In the genomic region with DNA sequence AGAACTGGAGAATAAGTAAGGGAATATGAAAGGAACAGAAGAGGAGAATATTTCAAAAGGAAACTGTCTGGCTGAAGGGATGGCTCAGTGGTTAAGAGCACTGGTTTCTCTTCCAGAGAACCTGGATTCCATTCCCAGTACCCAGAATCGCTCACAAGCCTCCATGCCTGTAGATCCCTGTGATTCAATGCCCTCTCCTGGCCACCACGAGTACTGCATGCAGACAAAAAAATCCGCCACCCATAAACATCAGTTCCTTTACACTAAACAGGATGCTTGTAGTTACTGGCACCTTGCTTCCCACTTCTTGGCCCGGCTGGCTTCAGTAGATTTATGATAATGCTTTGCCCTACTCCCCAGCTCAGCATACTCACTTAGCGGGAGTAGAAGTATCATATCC, we compare ENCODE assay signal across 8 mouse cellular contexts.
DNase-seq lines count a peak whose midpoint lies in the region; ATAC-seq and TF ChIP-seq lines count a peak whose summit lies in the region.

No protein-coding gene starts in this region.

- no peak overlapping the region for H3K4me2 ChIP-seq in midbrain, embryonic 11.5 days
- H3K4me2 ChIP-seq in midbrain, embryonic 13.5 days (replicated peaks), result no peak overlapping the region

- DNase-seq in cerebellum, postnatal 10 days, result peak; percentile 35 to 62
- no peak for DNase-seq in cerebellum, adult 18-20 months
- peak; percentile 90 for DNase-seq in midbrain, embryonic 11.5 days (ENCODE audit: low spot score, missing footprints)
- peak; percentile 66 for DNase-seq in embryo, embryonic 10.5 days (ENCODE audit: low spot score)
- DNase-seq in lung, postnatal 10 days, result peak; percentile 69
- DNase-seq in thymus, adult 2 months, result peak; percentile 66
- DNase-seq in frontal cortex, postnatal 36 days (ENCODE audit: low spot score in 2 of 2), result no peak

- no peaks in the 10 kb centered on the region for H3K27me3 ChIP-seq in midbrain, embryonic 11.5 days (ENCODE audit: control insufficient read depth, insufficient read depth, low read length)
- H3K27me3 ChIP-seq in midbrain, embryonic 13.5 days, result no peaks in the 10 kb centered on the region
- H3K27me3 ChIP-seq in thymus, adult 2 months (ENCODE audit: control insufficient read depth, insufficient read depth, low read length), result no peaks in the 10 kb centered on the region

- H3K9me3 ChIP-seq in midbrain, embryonic 11.5 days (ENCODE audit: control insufficient read depth, low read length), result no peaks in the 10 kb centered on the region
- H3K9me3 ChIP-seq in midbrain, embryonic 13.5 days, result no peaks in the 10 kb centered on the region

- no peak for ATAC-seq in midbrain, embryonic 11.5 days (ENCODE audit: low FRiP score)
- ATAC-seq in midbrain, embryonic 13.5 days, result no peak

- H3K27ac ChIP-seq in midbrain, embryonic 11.5 days (ENCODE audit: low read depth, low read length), result no peak overlapping the region
- no peak overlapping the region for H3K27ac ChIP-seq in midbrain, embryonic 13.5 days
- no peak overlapping the region for H3K27ac ChIP-seq in thymus, adult 2 months (ENCODE audit: control insufficient read depth, insufficient read depth, low read length)

- TF ChIP-seq POLR2A in thymus, adult 2 months (IDR thresholded peaks at IDR 0.05; ENCODE audit: control insufficient read depth, extremely low read depth, insufficient read depth, low read length, poor library complexity), result no peak

- TF ChIP-seq CTCF in thymus, adult 2 months (IDR thresholded peaks at IDR 0.05; ENCODE audit: borderline replicate concordance, control insufficient read depth, extremely low read depth, insufficient read depth, low read length, poor library complexity), result no peak

- H3K4me1 ChIP-seq in midbrain, embryonic 11.5 days (ENCODE audit: control insufficient read depth, insufficient read depth, low read length), result no peaks in the 10 kb centered on the region
- no peaks in the 10 kb centered on the region for H3K4me1 ChIP-seq in midbrain, embryonic 13.5 days (replicated peaks)
- peaks cover 1% of the 10 kb centered on the region for H3K4me1 ChIP-seq in thymus, adult 2 months (replicated peaks; ENCODE audit: control insufficient read depth, insufficient read depth, low read length)

- no peak overlapping the region for H3K9ac ChIP-seq in midbrain, embryonic 11.5 days (ENCODE audit: low read length)
- no peak overlapping the region for H3K9ac ChIP-seq in midbrain, embryonic 13.5 days (replicated peaks)

- H3K4me3 ChIP-seq in midbrain, embryonic 11.5 days (ENCODE audit: low read depth, low read length), result no peak overlapping the region
- no peak overlapping the region for H3K4me3 ChIP-seq in midbrain, embryonic 13.5 days (replicated peaks)
- no peak overlapping the region for H3K4me3 ChIP-seq in thymus, adult 2 months (ENCODE audit: control insufficient read depth, insufficient read depth, low read length)

- WGBS in midbrain, embryonic 11.5 days, result 35% methylated on average over 5 of the region's 5 CpGs
- 42% methylated on average over 5 of the region's 5 CpGs for WGBS in midbrain, embryonic 13.5 days
- WGBS in thymus, adult 2 months, result 41% methylated on average over 5 of the region's 5 CpGs

- no peaks in the 10 kb centered on the region for H3K36me3 ChIP-seq in midbrain, embryonic 11.5 days (ENCODE audit: control insufficient read depth, insufficient read depth, low read length)
- H3K36me3 ChIP-seq in midbrain, embryonic 13.5 days, result no peaks in the 10 kb centered on the region
- H3K36me3 ChIP-seq in thymus, adult 2 months (ENCODE audit: control insufficient read depth, insufficient read depth, low read length), result no peaks in the 10 kb centered on the region

Comparison
In these comparisons a context has a peak if more than half of its experiments do, and no peak if none do; other contexts are left out.
1. DNase-seq: peak in cerebellum, postnatal 10 days (2 of 2), midbrain, embryonic 11.5 days (single experiment), embryo, embryonic 10.5 days (single experiment), lung, postnatal 10 days (single experiment) and thymus, adult 2 months (single experiment); none in cerebellum, adult 18-20 months (0 of 2) and frontal cortex, postnatal 36 days (0 of 2).